Mouse (Mus musculus) lung, adult 2 months (tissue): Measurements from ENCODE around the gene Acta2.

Experiments used
- CTCF ChIP-seq: fragments of 200-500 bp; IDR thresholded peaks from 2 replicates; pipeline ENCODE4 v1.5.1; 2011; ENCODE audit warnings: mild to moderate bottlenecking, low read length, control low read depth; ENCODE audit not compliant: insufficient read depth
- POLR2A ChIP-seq: fragments of 200-500 bp; IDR thresholded peaks from 2 replicates; pipeline ENCODE4 v1.6.1; 2011; ENCODE audit warnings: low read depth, mild to moderate bottlenecking, control low read depth, low read length, borderline replicate concordance; ENCODE audit errors: extremely low read depth

DNA sequence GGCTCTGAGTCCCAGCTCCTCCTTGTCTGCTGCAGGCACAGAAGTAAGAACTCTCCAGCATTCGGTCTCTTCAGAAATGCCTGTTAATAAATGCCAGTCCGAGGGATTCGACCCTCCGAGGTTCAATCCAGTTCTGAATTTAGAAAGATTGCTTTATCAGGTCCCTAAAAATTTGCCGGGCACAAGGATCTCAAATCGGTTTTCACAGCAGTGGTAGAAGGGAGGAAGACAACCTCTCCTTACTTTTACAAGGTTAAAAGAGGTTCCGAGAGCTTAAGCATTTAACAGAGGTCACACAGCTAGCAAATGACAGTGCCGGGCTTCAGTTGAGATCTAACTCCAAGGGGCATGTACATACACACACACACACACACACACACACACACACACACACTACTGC, 36.0 kb upstream of the Acta2 start:
- TF ChIP-seq POLR2A (no peak), CTCF (no peak)
